8 mouse cellular contexts compared by ENCODE assay signal in genomic region chr5:89455526-89455925, GRCm38 (mm10). TPM values are rescaled to one million over a fixed set of nuclear protein-coding genes. Genes with fewer than 3 reads are reported as not detected.
DNase-seq lines count a peak whose midpoint lies in the region; ATAC-seq and TF ChIP-seq lines count a peak whose summit lies in the region.

No protein-coding gene starts in this region.

- WGBS in intestine, embryonic 14.5 days, result 41% methylated on average over 8 of the region's 8 CpGs
- WGBS in intestine, embryonic 16.5 days, result 49% methylated on average over 8 of the region's 8 CpGs
- 43% methylated on average over 8 of the region's 8 CpGs for WGBS in forebrain, embryonic 15.5 days
- WGBS in liver, adult 2 months, result 13% methylated on average over 8 of the region's 8 CpGs

- no peaks in the 10 kb centered on the region for H3K4me1 ChIP-seq in intestine, embryonic 14.5 days (replicated peaks; ENCODE audit: control insufficient read depth, insufficient read depth, low read length)
- no peaks in the 10 kb centered on the region for H3K4me1 ChIP-seq in intestine, embryonic 16.5 days (ENCODE audit: control insufficient read depth, insufficient read depth, low read length)
- H3K4me1 ChIP-seq in forebrain, embryonic 15.5 days, result no peaks in the 10 kb centered on the region
- H3K4me1 ChIP-seq in liver, adult 2 months (ENCODE audit: control insufficient read depth, insufficient read depth, low read length), result peaks cover 12% of the 10 kb centered on the region

- peak; percentile 93 for TF ChIP-seq CTCF in liver, adult 2 months (IDR thresholded peaks at IDR 0.05; ENCODE audit: low read depth, low read length)

- no peaks in the 10 kb centered on the region for H3K9me3 ChIP-seq in intestine, embryonic 14.5 days (ENCODE audit: control insufficient read depth, low read length)
- H3K9me3 ChIP-seq in intestine, embryonic 16.5 days (ENCODE audit: control insufficient read depth, low read length), result no peaks in the 10 kb centered on the region
- no peaks in the 10 kb centered on the region for H3K9me3 ChIP-seq in forebrain, embryonic 15.5 days

- H3K9ac ChIP-seq in intestine, embryonic 14.5 days (ENCODE audit: low read length), result no peak overlapping the region
- H3K9ac ChIP-seq in intestine, embryonic 16.5 days (ENCODE audit: low read depth, low read length), result no peak overlapping the region
- H3K9ac ChIP-seq in forebrain, embryonic 15.5 days (replicated peaks), result no peak overlapping the region
- H3K9ac ChIP-seq in liver, adult 2 months (ENCODE audit: low read depth, low read length), result peak overlapping the region; percentile 87

- no peak for TF ChIP-seq POLR2A in liver, adult 2 months (IDR thresholded peaks at IDR 0.05; ENCODE audit: extremely low read depth, insufficient read depth, low read length)

- no peak overlapping the region for H3K4me2 ChIP-seq in intestine, embryonic 14.5 days (ENCODE audit: low read length)
- no peak overlapping the region for H3K4me2 ChIP-seq in intestine, embryonic 16.5 days (ENCODE audit: low read depth, low read length)
- H3K4me2 ChIP-seq in forebrain, embryonic 15.5 days (replicated peaks), result no peak overlapping the region

- H3K4me3 ChIP-seq in intestine, embryonic 14.5 days (ENCODE audit: low read depth, low read length), result no peak overlapping the region
- no peak overlapping the region for H3K4me3 ChIP-seq in intestine, embryonic 16.5 days (ENCODE audit: low read length)
- no peak overlapping the region for H3K4me3 ChIP-seq in forebrain, embryonic 15.5 days
- peak overlapping the region; percentile 88 for H3K4me3 ChIP-seq in liver, adult 2 months (ENCODE audit: insufficient read depth, low read depth, low read length)

- DNase-seq in intestine, embryonic 14.5 days (ENCODE audit: low spot score), result peak; percentile 65
- DNase-seq in ES-CJ7 (ENCODE audit: low read depth, low spot score) (peak; percentile 81), adipocyte (ENCODE audit: low spot score) (no peak)
- peak; percentile 21 for DNase-seq in adrenal gland, adult 8-10 months
- DNase-seq in liver, adult 2 months (ENCODE audit: extremely low read depth, low read depth, low spot score), result peak; percentile 76
- peak; percentile 3 for DNase-seq in retina, postnatal 7 days (ENCODE audit: low read depth, low spot score)

- no peak for ATAC-seq in intestine, embryonic 14.5 days (replicated peaks; ENCODE audit: low FRiP score, low TSS enrichment, low read depth)
- ATAC-seq in intestine, embryonic 16.5 days, result no peak
- peak; percentile 53; the same call in 1 of the 2 replicates for ATAC-seq in forebrain, embryonic 15.5 days (replicated peaks)

- H3K79me2 ChIP-seq in liver, adult 2 months (ENCODE audit: control insufficient read depth, insufficient read depth, low read length), result peaks cover 10% of the 10 kb centered on the region; the same call in 1 of the 2 replicates

- no peaks in the 10 kb centered on the region for H3K36me3 ChIP-seq in intestine, embryonic 14.5 days (ENCODE audit: control insufficient read depth, insufficient read depth, low read length)
- H3K36me3 ChIP-seq in intestine, embryonic 16.5 days (ENCODE audit: control insufficient read depth, insufficient read depth, low read length), result no peaks in the 10 kb centered on the region
- H3K36me3 ChIP-seq in forebrain, embryonic 15.5 days, result no peaks in the 10 kb centered on the region
- H3K36me3 ChIP-seq in liver, adult 2 months (ENCODE audit: control insufficient read depth, insufficient read depth, low read length), result peaks cover 27% of the 10 kb centered on the region

- H3K27me3 ChIP-seq in intestine, embryonic 14.5 days (replicated peaks; ENCODE audit: control insufficient read depth, insufficient read depth, low read length), result no peaks in the 10 kb centered on the region
- no peaks in the 10 kb centered on the region for H3K27me3 ChIP-seq in intestine, embryonic 16.5 days (replicated peaks; ENCODE audit: control insufficient read depth, insufficient read depth, low read length)
- no peaks in the 10 kb centered on the region for H3K27me3 ChIP-seq in forebrain, embryonic 15.5 days
- H3K27me3 ChIP-seq in liver, adult 2 months (ENCODE audit: control insufficient read depth, insufficient read depth, low read length), result no peaks in the 10 kb centered on the region

- H3K27ac ChIP-seq in intestine, embryonic 14.5 days (ENCODE audit: low read depth), result no peak overlapping the region
- H3K27ac ChIP-seq in intestine, embryonic 16.5 days (ENCODE audit: low read length), result no peak overlapping the region
- H3K27ac ChIP-seq in forebrain, embryonic 15.5 days (replicated peaks), result no peak overlapping the region
- peak overlapping the region; percentile 90 for H3K27ac ChIP-seq in liver, adult 2 months (replicated peaks; ENCODE audit: insufficient read depth, low read depth, low read length)

RNA-seq across cellular contexts. Expression of gene Gc, which starts 2.2 kb away (rescaled TPM):
- 0.23 and 19.7 TPM in 2 replicates for polyA plus RNA-seq in intestine, embryonic 14.5 days (2014; fragmentation: Nextera tagmentation; extraction: Ambion mirVana)
- polyA plus RNA-seq in intestine, embryonic 16.5 days (2015; fragmentation: Nextera tagmentation; extraction: Ambion mirVana), result 24.4 and 30.7 TPM in 2 replicates
- total RNA-seq in adrenal gland, adult 8-10 months (2022), result 1 to 10 TPM in 2 of 4 experiments, under 1 TPM in 1, not detected in 1; 0.31 to 4.0 (median 1.4) TPM
- 0.13 TPM in 1 of 2 replicates, not detected in the other for polyA plus RNA-seq in forebrain, embryonic 15.5 days (2015; fragmentation: Nextera tagmentation; extraction: Ambion mirVana)
- total RNA-seq in liver, adult 2 months (2014; rRNA removed), result 7,789 and 10,847 TPM in 2 replicates
- polyA plus RNA-seq in liver, adult 2 months (2012; rRNA removed), result 2,360 and 2,648 TPM in 2 replicates

Comparison
In these comparisons a context has a peak if more than half of its experiments do, and no peak if none do; other contexts are left out.
1. RNA of gene Gc, which starts 2.2 kb away (polyA plus RNA-seq): 2,360 to 2,648 TPM in liver, adult 2 months; 24.4 to 30.7 TPM in intestine, embryonic 16.5 days, 0.23 to 19.7 TPM in intestine, embryonic 14.5 days and 0.13 TPM in forebrain, embryonic 15.5 days; every median in the first group is over 10 times any median in the second.